Mouse (Mus musculus): ENCODE data around the gene Vps51. TPM values are rescaled to one million over a fixed set of nuclear protein-coding genes. Genes with fewer than 3 reads are reported as not detected.

The Vps51 gene
- polyA plus RNA-seq, 1 experiment from 2014 or later = 60.3 TPM

GRCm38 (mm10) chr19:6088841-6089240 is 11.8 kb upstream of the Vps51 start:
- H3K36me3 ChIP-seq (ENCODE audit: control insufficient read depth, insufficient read depth, low read length) = peaks cover 9% of the 10 kb centered on the region
- DNase-seq (ENCODE audit: low spot score) (no peak), ATAC-seq (replicated peaks; ENCODE audit: low FRiP score) (no peak)
- no peak overlapping the region for H3K4me3 ChIP-seq (ENCODE audit: low read depth, low read length)
- H3K4me2 ChIP-seq (ENCODE audit: low read depth, low read length, severe bottlenecking) = no peak overlapping the region
- H3K4me1 ChIP-seq (replicated peaks; ENCODE audit: control insufficient read depth, insufficient read depth, low read length) = peaks cover 7% of the 10 kb centered on the region; the same call in 1 of the 2 replicates
- no peaks in the 10 kb centered on the region for H3K9me3 ChIP-seq (ENCODE audit: control insufficient read depth, low read length)
- H3K27me3 ChIP-seq (ENCODE audit: control insufficient read depth, insufficient read depth, low read length) = no peaks in the 10 kb centered on the region
- WGBS = 95% methylated on average over 13 of the region's 13 CpGs
- H3K27ac ChIP-seq (ENCODE audit: low read depth, low read length) = no peak overlapping the region
- no peak overlapping the region for H3K9ac ChIP-seq (ENCODE audit: low read length)

- peak; percentile 82 for DNase-seq (ENCODE audit: low spot score)
- H3K9me3 ChIP-seq (ENCODE audit: control insufficient read depth, low read length) = no peaks in the 10 kb centered on the region
- no peaks in the 10 kb centered on the region for H3K27me3 ChIP-seq (ENCODE audit: control insufficient read depth, insufficient read depth, low read length)
- peak overlapping the region; percentile 51; the same call in 1 of the 2 replicates for H3K27ac ChIP-seq (ENCODE audit: low read depth, low read length)
- peaks cover 8% of the 10 kb centered on the region; the same call in 1 of the 2 replicates for H3K4me1 ChIP-seq (replicated peaks; ENCODE audit: control insufficient read depth, insufficient read depth, low read length)
- WGBS = under 1% methylated on average over 17 of the region's 17 CpGs
- peak overlapping the region; percentile 93 for H3K4me2 ChIP-seq (ENCODE audit: low read depth, low read length, severe bottlenecking)
- H3K36me3 ChIP-seq (ENCODE audit: control insufficient read depth, insufficient read depth, low read length) = no peaks in the 10 kb centered on the region; the same call in 1 of the 2 replicates
- peak overlapping the region; percentile 59 for H3K9ac ChIP-seq (ENCODE audit: low read length)
- peak overlapping the region; percentile 83 for H3K4me3 ChIP-seq (ENCODE audit: low read depth, low read length)
- ATAC-seq (replicated peaks; ENCODE audit: low FRiP score) = peak; percentile 74
Measured at GRCm38 (mm10) chr19:6085417-6085879, 8.4 kb upstream of the Vps51 start.

- H3K4me1 ChIP-seq (replicated peaks; ENCODE audit: control insufficient read depth, insufficient read depth, low read length) = peaks cover 8% of the 10 kb centered on the region; the same call in 1 of the 2 replicates
- peak; percentile 98 for DNase-seq (ENCODE audit: low spot score)
- no peaks in the 10 kb centered on the region for H3K9me3 ChIP-seq (ENCODE audit: control insufficient read depth, low read length)
- H3K4me2 ChIP-seq (ENCODE audit: low read depth, low read length, severe bottlenecking) = peak within 1 kb of the TSS; percentile 93
- H3K9ac ChIP-seq (ENCODE audit: low read length) = peak within 1 kb of the TSS; percentile 61
- H3K27ac ChIP-seq (ENCODE audit: low read depth, low read length) = peak within 1 kb of the TSS; percentile 51; the same call in 1 of the 2 replicates
- H3K4me3 ChIP-seq (ENCODE audit: low read depth, low read length) = peak within 1 kb of the TSS; percentile 83
- peak; percentile 87 for ATAC-seq (replicated peaks; ENCODE audit: low FRiP score)
- H3K27me3 ChIP-seq (ENCODE audit: control insufficient read depth, insufficient read depth, low read length) = no peaks in the 10 kb centered on the region
- under 1% methylated on average over 58 of the region's 58 CpGs for WGBS
- no peaks in the 10 kb centered on the region; the same call in 1 of the 2 replicates for H3K36me3 ChIP-seq (ENCODE audit: control insufficient read depth, insufficient read depth, low read length)
Measured at GRCm38 (mm10) chr19:6084478-6085248, 7.6 kb upstream of the Vps51 start, which contains the start of the genes Zfpl1 and Cdca5. Zfpl1 (minus strand) TSS chr19:6084956. Cdca5 (plus strand) TSS chr19:6084983.

- no peak within 1 kb of the TSS for H3K27ac ChIP-seq (ENCODE audit: low read depth, low read length)
- H3K36me3 ChIP-seq (ENCODE audit: control insufficient read depth, insufficient read depth, low read length) = no peaks in the 10 kb centered on the region; the same call in 1 of the 2 replicates
- H3K4me2 ChIP-seq (ENCODE audit: low read depth, low read length, severe bottlenecking) = no peak within 1 kb of the TSS
- WGBS = 96% methylated on average over 9 of the region's 9 CpGs
- no peaks in the 10 kb centered on the region for H3K9me3 ChIP-seq (ENCODE audit: control insufficient read depth, low read length)
- H3K4me1 ChIP-seq (replicated peaks; ENCODE audit: control insufficient read depth, insufficient read depth, low read length) = peaks cover 8% of the 10 kb centered on the region; the same call in 1 of the 2 replicates
- H3K27me3 ChIP-seq (ENCODE audit: control insufficient read depth, insufficient read depth, low read length) = no peaks in the 10 kb centered on the region
- no peak for DNase-seq (ENCODE audit: low spot score)
- no peak within 1 kb of the TSS for H3K4me3 ChIP-seq (ENCODE audit: low read depth, low read length)
- no peak within 1 kb of the TSS for H3K9ac ChIP-seq (ENCODE audit: low read length)
- ATAC-seq (replicated peaks; ENCODE audit: low FRiP score) = no peak
Measured at GRCm38 (mm10) chr19:6082156-6082555, 5.1 kb upstream of the Vps51 start, which contains the start of gene Gm28374. Gm28374 (minus strand) TSS chr19:6082256.

- Histone ChIP-seq H3K4me1 (replicated peaks; ENCODE audit: control insufficient read depth, insufficient read depth, low read length) (peaks cover 11% of the 10 kb centered on the region), H3K27me3 (ENCODE audit: control insufficient read depth, insufficient read depth, low read length) (no peaks in the 10 kb centered on the region), H3K9me3 (ENCODE audit: control insufficient read depth, low read length) (no peaks in the 10 kb centered on the region), H3K9ac (ENCODE audit: low read length) (no peak within 1 kb of the TSS), H3K4me3 (ENCODE audit: low read depth, low read length) (no peak within 1 kb of the TSS), H3K27ac (ENCODE audit: low read depth, low read length) (no peak within 1 kb of the TSS), H3K4me2 (ENCODE audit: low read depth, low read length, severe bottlenecking) (no peak within 1 kb of the TSS), H3K36me3 (ENCODE audit: control insufficient read depth, insufficient read depth, low read length) (no peaks in the 10 kb centered on the region; the same call in 1 of the 2 replicates)
- DNase-seq (ENCODE audit: low spot score) (no peak), ATAC-seq (replicated peaks; ENCODE audit: low FRiP score) (no peak)
- WGBS = 94% methylated on average over 12 of the region's 12 CpGs
Measured at GRCm38 (mm10) chr19:6079983-6080480, 3.0 kb upstream of the Vps51 start, which contains the start of gene Tmem262. Tmem262 (plus strand) TSS chr19:6080033.

GRCm38 (mm10) chr19:6073889-6074288 is 3.1 kb downstream of the Vps51 start:
- no peaks in the 10 kb centered on the region; the same call in 1 of the 2 replicates for H3K36me3 ChIP-seq (ENCODE audit: control insufficient read depth, insufficient read depth, low read length)
- no peak for DNase-seq (ENCODE audit: low spot score)
- WGBS = 93% methylated on average over 5 of the region's 5 CpGs

GRCm38 (mm10) chr19:6071261-6071660 is 5.8 kb downstream of the Vps51 start:
- Histone ChIP-seq H3K27ac (ENCODE audit: low read depth, low read length) (no peak overlapping the region), H3K9me3 (ENCODE audit: control insufficient read depth, low read length) (no peaks in the 10 kb centered on the region), H3K4me3 (ENCODE audit: low read depth, low read length) (no peak overlapping the region), H3K4me2 (ENCODE audit: low read depth, low read length, severe bottlenecking) (no peak overlapping the region), H3K27me3 (ENCODE audit: control insufficient read depth, insufficient read depth, low read length) (no peaks in the 10 kb centered on the region), H3K4me1 (replicated peaks; ENCODE audit: control insufficient read depth, insufficient read depth, low read length) (peaks cover 12% of the 10 kb centered on the region), H3K9ac (ENCODE audit: low read length) (no peak overlapping the region), H3K36me3 (ENCODE audit: control insufficient read depth, insufficient read depth, low read length) (no peaks in the 10 kb centered on the region; the same call in 1 of the 2 replicates)
- WGBS = 95% methylated on average over 19 of the region's 19 CpGs
- ATAC-seq (replicated peaks; ENCODE audit: low FRiP score) (no peak), DNase-seq (ENCODE audit: low spot score) (no peak)

More at GRCm38 (mm10) chr19:6073889-6074288, 3.1 kb downstream of the Vps51 start:
- ATAC-seq (replicated peaks; ENCODE audit: low FRiP score) = no peak
- no peak overlapping the region for H3K4me2 ChIP-seq (ENCODE audit: low read depth, low read length, severe bottlenecking)
- no peaks in the 10 kb centered on the region for H3K9me3 ChIP-seq (ENCODE audit: control insufficient read depth, low read length)
- H3K4me1 ChIP-seq (replicated peaks; ENCODE audit: control insufficient read depth, insufficient read depth, low read length) = peaks cover 5% of the 10 kb centered on the region
- H3K4me3 ChIP-seq (ENCODE audit: low read depth, low read length) = no peak overlapping the region
- H3K27ac ChIP-seq (ENCODE audit: low read depth, low read length) = no peak overlapping the region
- H3K9ac ChIP-seq (ENCODE audit: low read length) = no peak overlapping the region
- no peaks in the 10 kb centered on the region for H3K27me3 ChIP-seq (ENCODE audit: control insufficient read depth, insufficient read depth, low read length)

GRCm38 (mm10) chr19:6070571-6071250 is 6.3 kb downstream of the Vps51 start:
- H3K27me3 ChIP-seq (ENCODE audit: control insufficient read depth, insufficient read depth, low read length) = no peaks in the 10 kb centered on the region
- H3K9me3 ChIP-seq (ENCODE audit: control insufficient read depth, low read length) = no peaks in the 10 kb centered on the region
- H3K4me3 ChIP-seq (ENCODE audit: low read depth, low read length) = no peak overlapping the region
- no peak overlapping the region for H3K4me2 ChIP-seq (ENCODE audit: low read depth, low read length, severe bottlenecking)
- H3K27ac ChIP-seq (ENCODE audit: low read depth, low read length) = no peak overlapping the region
- no peaks in the 10 kb centered on the region; the same call in 1 of the 2 replicates for H3K36me3 ChIP-seq (ENCODE audit: control insufficient read depth, insufficient read depth, low read length)
- peaks cover 9% of the 10 kb centered on the region for H3K4me1 ChIP-seq (replicated peaks; ENCODE audit: control insufficient read depth, insufficient read depth, low read length)
- no peak overlapping the region for H3K9ac ChIP-seq (ENCODE audit: low read length)
- ATAC-seq (replicated peaks; ENCODE audit: low FRiP score) (no peak), DNase-seq (ENCODE audit: low spot score) (no peak)
- 91% methylated on average over 31 of the region's 31 CpGs for WGBS
